Comparison of ENCODE assay signal across 13 mouse cellular contexts in the genomic region with DNA sequence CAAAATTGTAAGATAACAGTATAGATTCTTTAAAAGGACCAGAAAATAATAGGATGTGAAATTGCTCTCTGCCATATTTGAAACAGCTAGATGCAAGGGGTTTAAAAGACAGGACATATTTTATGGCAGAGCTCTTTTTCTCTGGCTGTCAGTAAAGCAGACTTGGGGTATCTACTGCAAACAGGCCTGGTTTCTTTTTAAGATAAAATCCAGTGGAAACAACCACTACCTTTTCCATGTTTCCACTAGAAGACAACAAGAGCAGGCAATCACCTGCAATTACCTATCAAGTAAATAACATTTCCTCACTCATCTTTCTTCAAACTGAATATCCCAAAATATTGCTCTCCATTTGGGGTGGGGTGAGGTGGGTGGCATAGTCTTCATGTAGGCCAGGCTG.
"Had no signal": no experiment of that assay in that cellular context is flagged by ENCODE, and none has a peak within 500 bp of the region (broad histone marks: within the 10 kb centered on the region; RNA-seq: fewer than 3 reads in every experiment).

No protein-coding gene starts in this region.

- H3K9ac ChIP-seq: limb, embryonic 15.5 days; lung, embryonic 14.5 days; midbrain, embryonic 15.5 days; neural tube, embryonic 12.5 days had no signal

- H3K4me2 ChIP-seq: limb, embryonic 15.5 days; lung, embryonic 14.5 days; midbrain, embryonic 15.5 days; neural tube, embryonic 12.5 days had no signal

- H3K4me3 ChIP-seq: limb, embryonic 15.5 days; midbrain, embryonic 10.5 days; midbrain, embryonic 15.5 days; neural tube, embryonic 12.5 days had no signal

- H3K27me3 ChIP-seq: limb, embryonic 15.5 days; midbrain, embryonic 15.5 days; neural tube, embryonic 12.5 days had no signal

- H3K9me3 ChIP-seq: limb, embryonic 15.5 days; midbrain, embryonic 10.5 days; midbrain, embryonic 15.5 days; neural tube, embryonic 12.5 days had no signal

- DNase-seq: kidney, postnatal 10 days; lung, embryonic 14.5 days; lung, postnatal 10 days; lung, postnatal 4 days; right cerebral cortex, postnatal 4 days; spleen, adult 18-20 months; thymus, adult 18-20 months; thymus, postnatal 14 days had no signal

- H3K4me1 ChIP-seq: limb, embryonic 15.5 days; midbrain, embryonic 10.5 days; midbrain, embryonic 15.5 days; neural tube, embryonic 12.5 days had no signal

- ATAC-seq: intestine, postnatal 0 days; midbrain, embryonic 15.5 days had no signal

- H3K27ac ChIP-seq: limb, embryonic 15.5 days; midbrain, embryonic 10.5 days; midbrain, embryonic 15.5 days; neural tube, embryonic 12.5 days had no signal
